Mouse (Mus musculus): Measurements from ENCODE around the gene Fcho1. TPM values are rescaled to one million over a fixed set of nuclear protein-coding genes. Genes with fewer than 3 reads are reported as not detected.

Fcho1 gene
- total RNA-seq, 2 experiments from 2014 or later = 152 to 245 TPM

GRCm38 (mm10) chr8:71668220-71668975 is 57.1 kb downstream of the Fcho1 start:
- ATAC-seq (replicated peaks; ENCODE audit: low FRiP score, poor library complexity, severe bottlenecking) = no peak

GRCm38 (mm10) chr8:71667256-71667655 is 58.3 kb downstream of the Fcho1 start:
- ATAC-seq (replicated peaks; ENCODE audit: low FRiP score, poor library complexity, severe bottlenecking) = no peak

GRCm38 (mm10) chr8:71666855-71667254 is 58.7 kb downstream of the Fcho1 start:
- ATAC-seq (replicated peaks; ENCODE audit: low FRiP score, poor library complexity, severe bottlenecking) = no peak

GRCm38 (mm10) chr8:71665331-71666130 is 60.0 kb downstream of the Fcho1 start:
- no peak for ATAC-seq (replicated peaks; ENCODE audit: low FRiP score, poor library complexity, severe bottlenecking)

GRCm38 (mm10) chr8:71660325-71661120 is 65.0 kb downstream of the Fcho1 start:
- ATAC-seq (replicated peaks; ENCODE audit: low FRiP score, poor library complexity, severe bottlenecking) = peak; percentile 80

- no peak for ATAC-seq (replicated peaks; ENCODE audit: low FRiP score, poor library complexity, severe bottlenecking)
These were observed 65.8 kb downstream of the Fcho1 start for GRCm38 (mm10) chr8:71659751-71660150.

- no peak for ATAC-seq (replicated peaks; ENCODE audit: low FRiP score, poor library complexity, severe bottlenecking)
These were observed 66.9 kb downstream of the Fcho1 start for GRCm38 (mm10) chr8:71658515-71659049.

Other genes with a start within 250 kb of the Fcho1 start
- gene Ano8, start 239.8 kb downstream of the Fcho1 start, total RNA-seq (2015; ENCODE audit: low replicate concordance) = not detected in 2 replicates
- gene Ano8, start 239.8 kb downstream of the Fcho1 start, total RNA-seq (2017; ENCODE audit: low replicate concordance) = 0.13 TPM in 1 of 2 replicates, not detected in the other
- 2.1 and 4.0 TPM in 2 replicates for gene Gtpbp3, start 237.6 kb downstream of the Fcho1 start, total RNA-seq (2015; ENCODE audit: low replicate concordance)
- 0.83 and 4.0 TPM in 2 replicates for gene Gtpbp3, start 237.6 kb downstream of the Fcho1 start, total RNA-seq (2017; ENCODE audit: low replicate concordance)
- not detected in 2 replicates for gene Plvap, start 214.0 kb downstream of the Fcho1 start, total RNA-seq (2015; ENCODE audit: low replicate concordance)
- gene Plvap, start 214.0 kb downstream of the Fcho1 start, total RNA-seq (2017; ENCODE audit: low replicate concordance) = not detected in 2 replicates
- not detected in 2 replicates for gene Ccdc194, start 200.0 kb downstream of the Fcho1 start, total RNA-seq (2015; ENCODE audit: low replicate concordance)
- not detected in 2 replicates for gene Ccdc194, start 200.0 kb downstream of the Fcho1 start, total RNA-seq (2017; ENCODE audit: low replicate concordance)
- 7.6 TPM in 1 of 2 replicates, not detected in the other for gene Bst2, start 188.3 kb downstream of the Fcho1 start, total RNA-seq (2015; ENCODE audit: low replicate concordance)
- gene Bst2, start 188.3 kb downstream of the Fcho1 start, total RNA-seq (2017; ENCODE audit: low replicate concordance) = 15.1 and 28.2 TPM in 2 replicates
- 7.6 and 9.6 TPM in 2 replicates for gene Mvb12a, start 182.8 kb downstream of the Fcho1 start, total RNA-seq (2015; ENCODE audit: low replicate concordance)
- gene Mvb12a, start 182.8 kb downstream of the Fcho1 start, total RNA-seq (2017; ENCODE audit: low replicate concordance) = 2.1 and 4.5 TPM in 2 replicates
- gene Tmem221, start 166.8 kb downstream of the Fcho1 start, total RNA-seq (2015; ENCODE audit: low replicate concordance) = not detected in 2 replicates
- not detected in 2 replicates for gene Tmem221, start 166.8 kb downstream of the Fcho1 start, total RNA-seq (2017; ENCODE audit: low replicate concordance)
- not detected in 2 replicates for gene Nxnl1, start 159.1 kb downstream of the Fcho1 start, total RNA-seq (2015; ENCODE audit: low replicate concordance)
- gene Nxnl1, start 159.1 kb downstream of the Fcho1 start, total RNA-seq (2017; ENCODE audit: low replicate concordance) = not detected in 2 replicates
- 1.1 and 1.7 TPM in 2 replicates for gene Slc27a1, start 156.8 kb downstream of the Fcho1 start, total RNA-seq (2015; ENCODE audit: low replicate concordance)
- not detected in 2 replicates for gene Slc27a1, start 156.8 kb downstream of the Fcho1 start, total RNA-seq (2017; ENCODE audit: low replicate concordance)
- gene Pgls, start 133.5 kb downstream of the Fcho1 start, total RNA-seq (2015; ENCODE audit: low replicate concordance) = 31.4 and 36.9 TPM in 2 replicates
- gene Pgls, start 133.5 kb downstream of the Fcho1 start, total RNA-seq (2017; ENCODE audit: low replicate concordance) = 14.8 and 31.8 TPM in 2 replicates
- 54.1 and 135 TPM in 2 replicates for gene Fam129c, start 128.1 kb downstream of the Fcho1 start, total RNA-seq (2015; ENCODE audit: low replicate concordance)
- gene Fam129c, start 128.1 kb downstream of the Fcho1 start, total RNA-seq (2017; ENCODE audit: low replicate concordance) = 7.4 and 32.9 TPM in 2 replicates
- gene Colgalt1, start 114.7 kb downstream of the Fcho1 start, total RNA-seq (2015; ENCODE audit: low replicate concordance) = 5.9 and 19.5 TPM in 2 replicates
- gene Colgalt1, start 114.7 kb downstream of the Fcho1 start, total RNA-seq (2017; ENCODE audit: low replicate concordance) = 9.2 and 11.0 TPM in 2 replicates
- gene Unc13a, start 54.0 kb downstream of the Fcho1 start, total RNA-seq (2015; ENCODE audit: low replicate concordance) = not detected in 2 replicates
- not detected in 2 replicates for gene Unc13a, start 54.0 kb downstream of the Fcho1 start, total RNA-seq (2017; ENCODE audit: low replicate concordance)
- gene Jak3, start 49.4 kb downstream of the Fcho1 start, total RNA-seq (2015; ENCODE audit: low replicate concordance) = 2.1 and 5.4 TPM in 2 replicates
- 0.68 and 0.90 TPM in 2 replicates for gene Jak3, start 49.4 kb downstream of the Fcho1 start, total RNA-seq (2017; ENCODE audit: low replicate concordance)
- 3.6 TPM in 1 of 2 replicates, not detected in the other for gene Insl3, start 36.5 kb downstream of the Fcho1 start, total RNA-seq (2015; ENCODE audit: low replicate concordance)
- not detected in 2 replicates for gene Insl3, start 36.5 kb downstream of the Fcho1 start, total RNA-seq (2017; ENCODE audit: low replicate concordance)
- 12.2 and 12.3 TPM in 2 replicates for gene B3gnt3, start 23.9 kb downstream of the Fcho1 start, total RNA-seq (2015; ENCODE audit: low replicate concordance)
- 10.9 and 14.4 TPM in 2 replicates for gene B3gnt3, start 23.9 kb downstream of the Fcho1 start, total RNA-seq (2017; ENCODE audit: low replicate concordance)
- gene Zfp709, start 156.3 kb upstream of the Fcho1 start, total RNA-seq (2015; ENCODE audit: low replicate concordance) = 2.5 TPM in 1 of 2 replicates, not detected in the other
- 2.6 and 4.2 TPM in 2 replicates for gene Zfp709, start 156.3 kb upstream of the Fcho1 start, total RNA-seq (2017; ENCODE audit: low replicate concordance)
- 1.7 and 11.9 TPM in 2 replicates for gene Zfp882, start 182.9 kb upstream of the Fcho1 start, total RNA-seq (2015; ENCODE audit: low replicate concordance)
- 4.7 and 5.0 TPM in 2 replicates for gene Zfp882, start 182.9 kb upstream of the Fcho1 start, total RNA-seq (2017; ENCODE audit: low replicate concordance)
- 15.9 and 26.4 TPM in 2 replicates for gene Zfp617, start 182.9 kb upstream of the Fcho1 start, total RNA-seq (2015; ENCODE audit: low replicate concordance)
- gene Zfp617, start 182.9 kb upstream of the Fcho1 start, total RNA-seq (2017; ENCODE audit: low replicate concordance) = 4.6 and 21.3 TPM in 2 replicates
- gene Zfp961, start 225.3 kb upstream of the Fcho1 start, total RNA-seq (2015; ENCODE audit: low replicate concordance) = 20.1 and 23.8 TPM in 2 replicates
- 3.8 and 7.7 TPM in 2 replicates for gene Zfp961, start 225.3 kb upstream of the Fcho1 start, total RNA-seq (2017; ENCODE audit: low replicate concordance)

All from erythroid progenitor cell, adult 5-6 weeks (primary cell).